Mouse (Mus musculus): ENCODE results near the gene Ntn4.

Gene Ntn4

DNA sequence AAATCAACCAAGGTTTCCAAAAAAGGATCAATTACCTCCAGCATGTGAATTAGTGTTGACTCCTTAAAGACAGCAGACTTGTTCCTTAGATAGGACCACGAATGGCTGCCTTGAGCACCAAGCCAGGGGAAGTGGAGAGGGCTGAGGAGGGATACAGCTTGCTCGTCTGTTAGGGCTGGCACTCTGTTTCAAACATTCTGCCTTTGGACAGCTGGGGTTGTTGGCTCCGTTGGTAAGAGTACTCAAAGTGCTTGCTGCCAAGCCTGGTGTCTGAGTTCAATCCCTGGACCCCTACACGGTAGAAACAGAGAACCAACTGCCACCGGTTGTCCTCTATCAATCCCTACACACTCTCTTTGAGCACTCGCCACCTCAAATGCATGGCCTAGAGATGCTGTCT, 90.0 kb downstream of the Ntn4 start:
- DNase-seq (ENCODE audit: low read depth, low spot score) = no peak

DNA sequence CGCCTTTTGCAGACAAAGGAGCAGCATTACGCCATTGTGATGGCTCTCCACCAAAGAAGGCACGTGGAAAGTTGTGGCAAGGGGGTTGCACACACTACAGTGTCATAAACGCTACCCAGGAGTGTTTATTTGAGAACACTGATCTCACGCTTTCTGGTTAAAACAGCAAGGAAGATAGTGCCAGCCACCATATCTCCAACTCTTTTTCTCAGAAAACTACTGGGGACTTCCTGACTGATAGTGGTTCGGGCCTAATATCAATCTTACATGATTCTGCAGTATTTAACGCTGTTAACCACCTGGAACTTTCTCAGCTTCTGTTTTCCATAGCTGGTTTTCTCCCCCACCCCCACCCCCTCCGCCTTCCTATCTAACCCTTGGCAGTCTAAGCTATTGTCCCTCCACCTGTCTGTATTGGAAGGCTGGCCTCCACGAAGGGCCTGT, 90.8 kb downstream of the Ntn4 start:
- DNase-seq (ENCODE audit: low read depth, low spot score) = no peak

DNA sequence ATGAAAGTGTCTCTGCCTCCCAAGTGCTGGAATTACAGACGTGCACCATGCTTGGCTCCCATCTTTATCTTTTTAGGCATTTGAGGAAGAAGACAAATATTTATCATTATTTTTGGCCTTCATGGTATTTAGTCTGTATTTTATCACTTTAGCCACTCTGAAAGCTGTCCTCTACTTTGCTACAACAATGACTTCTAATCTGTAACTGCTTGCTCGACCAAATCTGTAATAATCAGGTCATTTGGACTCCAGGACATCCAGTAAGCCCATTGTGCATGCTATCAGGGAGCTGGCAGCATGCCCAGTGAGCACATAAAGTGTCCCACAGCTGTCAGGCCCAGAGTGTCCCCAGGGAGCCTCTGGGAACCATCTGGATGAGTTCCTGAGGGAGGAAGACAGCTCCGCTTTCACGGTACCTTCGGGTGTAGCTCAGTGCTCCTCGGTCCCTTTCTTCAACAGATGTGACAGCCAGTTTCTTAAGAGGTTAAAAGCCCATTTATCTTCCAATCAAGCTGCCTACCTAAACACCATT, 95.7 kb downstream of the Ntn4 start:
- peak; percentile 48 for DNase-seq (ENCODE audit: low read depth, low spot score)

DNA sequence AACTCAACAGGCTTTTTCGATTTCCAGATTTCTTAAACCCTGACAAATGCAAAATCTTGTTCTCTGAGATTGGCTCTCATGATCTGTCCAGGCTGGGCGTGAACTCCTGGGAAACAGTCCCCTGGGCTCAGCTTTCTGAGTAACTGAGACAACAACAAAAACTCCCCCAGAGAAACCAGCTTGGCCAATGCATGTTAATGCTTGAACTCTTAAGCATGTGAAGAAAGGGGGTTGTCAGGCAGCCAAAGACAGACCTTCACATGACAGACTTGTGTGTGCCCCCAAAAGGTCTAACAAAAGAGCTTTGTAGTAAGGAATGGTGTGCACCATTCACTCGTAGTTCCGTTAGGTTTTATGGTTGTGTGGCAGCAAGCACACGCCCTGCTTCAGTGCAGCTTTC, 96.6 kb downstream of the Ntn4 start:
- DNase-seq (ENCODE audit: low read depth, low spot score) = no peak

DNA sequence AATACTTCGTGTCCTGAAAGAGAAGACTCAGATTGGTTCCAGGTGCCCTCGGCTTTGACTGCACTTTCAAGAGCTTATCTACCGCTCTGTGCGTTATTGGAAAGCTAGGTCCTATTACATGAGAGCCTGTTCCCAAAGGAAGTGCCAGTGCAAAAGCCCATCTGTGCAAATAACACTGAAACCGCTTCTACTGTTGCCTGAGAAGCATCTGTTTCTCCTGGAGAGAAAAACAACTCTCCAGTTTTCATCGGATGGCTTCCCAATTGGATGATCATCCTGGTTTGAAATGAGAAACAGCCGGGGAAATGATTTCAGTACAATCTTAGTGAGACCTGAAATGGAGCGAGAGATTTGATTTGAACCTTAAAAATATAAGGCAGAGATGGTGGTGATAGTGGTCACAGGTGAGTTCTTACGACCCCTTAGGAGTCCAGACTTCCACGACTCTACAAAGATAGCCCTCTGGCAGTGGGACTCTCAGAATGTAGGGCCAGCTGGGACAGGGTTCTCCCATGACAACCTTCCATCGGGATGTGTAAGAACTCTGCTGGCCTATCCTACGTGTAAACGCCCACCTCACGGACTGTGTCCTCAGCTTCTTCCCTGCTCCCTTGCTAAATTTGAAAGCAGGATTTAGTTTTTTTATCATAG, 101.1 kb downstream of the Ntn4 start:
- no peak for DNase-seq (ENCODE audit: low read depth, low spot score)

DNA sequence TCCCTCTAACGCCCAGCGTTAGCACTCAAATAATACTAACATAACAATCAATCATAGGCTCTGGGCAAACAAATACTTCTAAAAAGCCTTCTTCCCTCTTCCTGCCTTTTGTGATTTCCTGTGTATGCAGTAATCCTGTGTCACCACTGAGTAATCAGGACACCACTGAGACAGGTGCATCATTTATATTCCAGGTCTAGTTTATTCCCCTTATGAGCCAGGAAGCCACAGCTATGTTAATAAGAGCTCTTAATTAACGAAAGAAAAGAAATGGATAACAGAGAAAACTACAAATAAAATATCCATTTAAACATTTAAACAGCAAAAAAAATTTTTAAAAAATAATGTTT, 101.6 kb downstream of the Ntn4 start:
- DNase-seq (ENCODE audit: low read depth, low spot score) = no peak

DNA sequence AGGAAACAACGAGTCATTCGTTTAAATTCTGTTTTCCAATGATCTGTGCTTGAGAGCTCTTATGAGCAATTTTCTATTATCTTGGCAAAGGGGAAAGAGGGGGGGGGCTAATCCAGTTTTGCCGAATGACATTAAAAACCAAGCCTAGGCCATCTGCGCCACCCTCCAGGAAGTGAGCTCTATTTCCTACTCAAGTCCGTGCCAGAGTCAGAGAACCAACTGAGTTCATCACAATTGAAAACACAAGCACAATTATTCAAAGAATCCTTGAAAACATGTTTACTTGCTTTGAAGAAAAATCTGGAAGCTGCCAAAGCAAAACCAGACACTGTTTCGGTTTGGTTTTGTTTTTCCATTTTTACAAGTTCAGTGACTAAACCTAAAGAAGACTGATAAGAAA, 102.1 kb downstream of the Ntn4 start:
- DNase-seq (ENCODE audit: low read depth, low spot score) = no peak

DNA sequence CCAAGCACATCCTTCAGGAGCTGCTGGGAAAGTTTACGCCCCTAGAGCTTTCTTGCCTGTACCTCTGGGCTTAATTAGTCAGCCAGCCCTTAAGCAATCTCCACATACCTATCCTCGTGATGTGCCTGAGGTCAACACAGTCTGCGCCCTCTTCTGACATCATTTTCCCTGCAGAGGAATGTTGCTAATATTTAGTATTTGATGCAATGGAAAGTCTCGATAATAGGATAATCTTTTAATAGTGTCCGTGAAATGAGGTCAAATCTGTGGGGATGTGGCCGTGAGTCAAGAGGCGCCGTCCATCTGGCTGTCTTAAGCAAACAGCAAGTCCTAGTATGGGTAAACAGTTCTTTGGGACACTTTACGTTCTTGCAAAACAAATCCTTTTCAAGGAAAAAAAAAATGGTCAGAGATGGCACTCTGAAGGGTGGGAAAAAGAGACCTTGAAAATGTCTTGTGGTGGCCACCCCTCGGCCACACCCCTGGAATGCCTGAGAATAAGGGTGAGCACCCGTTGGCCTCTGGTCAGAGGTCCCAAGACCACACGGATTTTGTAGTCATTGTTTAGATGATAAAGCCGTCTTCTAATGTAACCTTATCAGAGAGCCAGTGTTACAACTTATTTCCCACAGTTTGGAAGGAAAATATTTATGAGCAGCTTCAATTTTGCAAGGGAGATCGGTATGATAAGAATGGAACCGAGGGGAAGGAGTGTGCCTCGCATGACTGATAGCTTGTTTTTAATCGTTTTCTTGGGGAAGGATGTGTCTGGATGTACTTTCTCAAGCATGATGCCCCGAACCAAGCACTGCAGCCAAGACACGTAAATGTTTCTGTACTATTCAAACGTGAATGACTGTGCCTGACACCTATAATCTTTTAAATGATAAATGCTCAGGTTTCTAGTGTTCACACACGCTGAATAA, 109.0 kb downstream of the Ntn4 start:
- no peak for DNase-seq (ENCODE audit: low read depth, low spot score)

DNA sequence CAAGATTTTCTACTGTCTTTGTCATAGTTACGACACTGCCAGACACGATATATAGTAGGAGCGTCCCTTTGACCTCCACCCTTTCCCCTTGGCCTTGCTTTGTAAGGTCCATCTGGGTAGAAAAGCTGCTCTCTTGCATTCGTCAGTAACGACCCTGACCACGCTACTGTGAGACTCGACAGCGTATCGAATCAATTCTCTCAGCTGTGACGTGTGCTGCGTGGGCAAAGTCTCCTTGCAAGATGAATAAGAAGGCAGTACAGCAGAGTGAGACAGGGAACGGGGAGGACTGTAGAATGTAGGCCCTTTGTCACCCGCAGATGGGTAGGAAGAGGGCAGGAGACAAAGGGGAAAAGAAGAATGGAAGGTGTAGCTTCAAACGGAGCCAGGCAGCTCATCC, 110.8 kb downstream of the Ntn4 start:
- DNase-seq (ENCODE audit: low read depth, low spot score) = no peak

DNA sequence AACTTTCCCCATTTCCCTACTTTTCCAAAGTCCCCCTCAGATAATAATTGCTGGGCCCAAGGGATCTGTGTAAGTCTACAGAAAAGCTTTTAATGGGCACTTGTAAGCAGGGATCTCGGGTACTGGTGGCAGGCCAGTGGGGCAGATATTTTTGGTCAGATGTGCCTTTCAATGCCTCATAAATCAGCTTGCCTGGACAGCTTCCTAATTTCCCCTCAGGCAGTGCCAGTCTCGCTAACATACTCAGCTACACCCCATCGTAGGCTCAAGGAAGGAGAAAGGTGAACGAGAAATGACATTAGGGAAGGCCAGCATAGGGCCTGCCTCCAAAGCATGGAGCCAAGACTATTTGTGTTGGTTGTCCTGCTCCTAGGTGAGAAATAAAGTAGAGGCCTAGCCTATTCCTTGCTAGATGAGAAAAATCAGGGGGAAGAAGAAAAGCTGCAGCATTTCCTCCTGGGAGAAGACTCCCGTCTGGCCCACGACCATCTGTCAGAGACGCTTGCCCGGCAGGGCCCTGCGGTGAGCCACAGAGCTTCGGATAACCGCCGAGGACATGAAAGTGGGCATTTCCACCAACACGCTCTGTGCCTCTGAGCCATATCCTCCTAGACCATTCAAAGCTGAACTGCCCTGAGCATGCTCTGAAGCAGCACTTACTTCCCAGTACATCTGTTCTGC, 113.4 kb downstream of the Ntn4 start:
- no peak for DNase-seq (ENCODE audit: low read depth, low spot score)

DNA sequence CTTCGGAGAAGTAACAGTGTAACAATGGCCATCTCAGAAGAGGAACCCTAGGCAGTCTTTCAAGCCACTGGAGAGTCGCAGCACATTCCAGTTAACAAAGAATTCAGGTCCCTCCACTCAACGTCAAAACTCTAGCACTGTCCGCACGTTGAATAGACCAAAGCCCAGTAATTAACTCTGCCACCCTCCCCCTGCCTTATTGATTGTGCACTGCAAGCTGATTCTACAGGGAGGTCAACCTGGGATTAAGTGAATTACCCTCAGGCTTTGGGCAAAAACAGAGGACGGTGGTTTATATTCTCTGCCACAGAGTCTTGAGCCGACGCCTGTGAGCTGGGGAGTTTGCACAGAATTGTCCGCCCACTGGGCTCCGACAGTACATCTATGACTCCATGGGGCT, 115.7 kb downstream of the Ntn4 start:
- no peak for DNase-seq (ENCODE audit: low read depth, low spot score)

DNA sequence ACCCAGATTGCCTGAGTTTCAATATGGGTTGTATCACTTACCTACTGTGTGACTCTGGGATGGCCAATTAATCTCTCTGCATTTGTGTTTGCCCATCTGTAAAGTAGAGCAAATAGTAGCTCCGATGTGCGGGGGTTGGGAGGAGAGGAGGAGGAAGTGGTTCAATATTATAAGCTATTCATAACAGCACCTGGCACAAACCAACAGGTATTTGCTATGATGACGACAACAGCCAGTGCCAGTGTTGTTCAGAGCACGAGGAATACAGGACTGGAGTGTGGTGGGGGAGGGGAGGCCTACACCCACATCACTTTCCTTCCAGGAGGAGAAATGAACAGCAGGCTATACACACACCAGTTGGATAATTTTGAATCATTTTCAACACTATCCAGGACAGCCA, 119.2 kb downstream of the Ntn4 start:
- no peak for DNase-seq (ENCODE audit: low read depth, low spot score)

DNA sequence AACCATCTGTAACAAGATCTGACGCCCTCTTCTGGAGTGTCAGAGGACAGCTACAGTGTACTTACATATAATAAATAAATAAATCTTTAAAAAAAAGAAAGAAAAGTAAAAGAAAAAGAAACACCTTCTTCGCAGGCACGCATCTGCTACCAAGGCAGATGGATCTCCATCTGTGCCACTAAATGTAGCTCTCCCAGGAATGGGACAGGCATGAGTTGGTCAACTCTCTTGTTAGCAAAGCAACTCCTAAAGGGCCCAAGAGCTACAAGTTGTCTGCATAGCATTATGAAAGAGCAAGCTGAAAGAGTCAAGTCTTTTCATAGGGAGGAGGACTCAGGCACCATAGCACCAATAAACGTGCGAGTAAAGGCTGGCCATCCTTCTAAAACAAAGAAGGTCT, 119.9 kb downstream of the Ntn4 start:
- no peak for DNase-seq (ENCODE audit: low read depth, low spot score)

DNA sequence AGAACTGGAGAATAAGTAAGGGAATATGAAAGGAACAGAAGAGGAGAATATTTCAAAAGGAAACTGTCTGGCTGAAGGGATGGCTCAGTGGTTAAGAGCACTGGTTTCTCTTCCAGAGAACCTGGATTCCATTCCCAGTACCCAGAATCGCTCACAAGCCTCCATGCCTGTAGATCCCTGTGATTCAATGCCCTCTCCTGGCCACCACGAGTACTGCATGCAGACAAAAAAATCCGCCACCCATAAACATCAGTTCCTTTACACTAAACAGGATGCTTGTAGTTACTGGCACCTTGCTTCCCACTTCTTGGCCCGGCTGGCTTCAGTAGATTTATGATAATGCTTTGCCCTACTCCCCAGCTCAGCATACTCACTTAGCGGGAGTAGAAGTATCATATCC, 122.6 kb downstream of the Ntn4 start:
- DNase-seq (ENCODE audit: low read depth, low spot score) = no peak

DNA sequence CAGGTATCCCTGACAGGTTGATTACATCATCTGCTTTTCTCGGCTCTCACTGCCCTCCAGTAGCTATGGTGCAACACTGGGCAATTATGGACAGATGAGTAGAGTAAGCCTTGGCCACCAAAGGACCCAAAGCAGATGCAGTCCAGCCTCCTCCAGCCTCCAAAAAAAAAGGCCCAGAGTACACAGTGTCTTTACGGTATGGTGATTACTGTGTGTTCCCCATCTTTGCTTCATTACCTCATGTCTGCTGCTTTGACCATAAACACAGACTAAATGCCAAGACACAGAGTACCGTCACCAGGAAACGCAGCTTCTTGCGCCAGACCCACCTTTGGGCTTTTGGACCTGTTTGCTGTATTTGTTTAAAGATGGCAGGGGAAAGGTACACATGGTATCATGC, 125.7 kb downstream of the Ntn4 start:
- DNase-seq (ENCODE audit: low read depth, low spot score) = no peak

DNA sequence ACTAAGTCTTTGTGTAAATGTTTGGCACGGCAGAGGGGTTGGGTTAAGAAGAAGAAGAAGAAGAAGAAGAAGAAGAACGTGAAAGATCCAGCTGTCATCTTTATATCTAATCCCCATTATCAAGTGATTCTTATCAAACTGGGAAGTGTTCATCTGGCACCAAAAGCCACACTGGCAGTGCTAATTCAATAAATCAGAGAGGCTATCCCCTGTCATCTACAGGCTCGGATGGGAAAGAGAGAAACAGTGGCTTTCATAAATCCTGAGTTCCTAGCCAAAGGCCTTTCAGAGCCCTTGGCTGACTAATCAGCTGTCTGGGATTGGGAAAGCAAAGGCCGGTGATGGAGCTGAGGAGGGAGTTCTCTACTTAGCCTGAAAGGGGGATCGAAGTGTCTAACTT, 126.8 kb downstream of the Ntn4 start:
- no peak for DNase-seq (ENCODE audit: low read depth, low spot score)

DNA sequence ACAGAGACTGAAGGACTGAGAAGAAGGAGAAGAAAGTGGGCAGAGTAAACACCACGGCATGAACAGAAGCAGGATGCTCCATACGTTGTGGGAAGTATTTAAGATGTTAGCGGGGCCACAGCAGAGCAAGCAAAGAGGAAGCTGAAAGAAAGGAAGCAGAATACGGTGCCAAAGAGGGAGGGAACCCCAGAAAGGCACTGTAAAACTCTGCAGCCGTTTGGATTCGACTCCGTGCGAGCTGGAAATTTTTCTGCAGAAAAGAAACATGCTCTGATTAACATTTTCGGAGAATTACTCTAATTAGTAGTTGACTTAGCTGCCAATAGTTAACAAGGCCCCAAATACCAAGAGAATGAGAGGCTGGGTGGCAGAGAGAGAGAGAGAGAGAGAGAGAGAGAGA, 127.7 kb downstream of the Ntn4 start:
- DNase-seq (ENCODE audit: low read depth, low spot score) = no peak

DNA sequence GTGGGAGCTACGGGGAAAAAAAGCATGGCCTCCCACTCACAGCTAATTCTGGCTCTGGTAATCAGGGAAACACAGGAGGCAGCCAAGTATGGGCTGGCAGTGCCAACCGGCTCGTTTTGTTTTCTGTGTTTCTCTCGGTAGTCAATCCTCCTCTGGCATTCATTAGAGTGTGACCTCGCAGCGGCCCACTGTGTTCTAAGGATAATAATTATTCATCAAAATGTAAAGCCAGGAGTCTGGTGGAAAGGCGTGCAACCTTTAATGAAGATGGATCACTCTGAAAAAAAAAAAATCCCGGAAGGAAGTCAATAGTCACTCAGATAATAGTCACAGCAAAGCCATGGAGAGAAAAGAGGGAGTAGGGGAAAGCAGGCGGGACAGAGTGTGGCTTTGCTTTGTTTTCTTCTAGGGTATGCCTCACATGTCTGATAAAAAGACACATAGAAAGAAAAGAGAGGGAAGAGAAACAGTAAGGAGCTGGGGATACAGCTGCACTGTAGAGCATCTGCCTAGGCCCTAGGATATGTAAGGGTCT, 131.5 kb downstream of the Ntn4 start:
- no peak for DNase-seq (ENCODE audit: low read depth, low spot score)

DNA sequence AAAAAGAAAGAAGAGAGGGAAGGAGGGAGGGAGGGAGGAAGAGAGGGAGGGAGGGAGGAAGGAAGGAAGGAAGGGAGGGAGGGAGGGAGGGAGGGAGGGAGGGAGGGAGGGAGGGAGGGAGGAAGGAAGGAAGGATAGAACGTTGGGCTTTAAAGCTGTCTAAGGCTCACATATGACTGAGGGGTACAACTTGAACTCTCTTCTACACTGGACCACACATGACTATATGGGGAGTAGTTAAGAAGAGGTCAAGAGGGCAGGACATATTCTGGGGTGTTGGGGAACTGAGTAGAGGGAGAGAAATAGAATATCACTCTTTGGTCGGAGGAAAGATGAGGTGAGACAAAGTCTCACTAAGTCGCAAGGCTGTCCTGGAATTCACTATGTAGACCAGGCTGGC, 132.0 kb downstream of the Ntn4 start:
- no peak for DNase-seq (ENCODE audit: low read depth, low spot score)

DNA sequence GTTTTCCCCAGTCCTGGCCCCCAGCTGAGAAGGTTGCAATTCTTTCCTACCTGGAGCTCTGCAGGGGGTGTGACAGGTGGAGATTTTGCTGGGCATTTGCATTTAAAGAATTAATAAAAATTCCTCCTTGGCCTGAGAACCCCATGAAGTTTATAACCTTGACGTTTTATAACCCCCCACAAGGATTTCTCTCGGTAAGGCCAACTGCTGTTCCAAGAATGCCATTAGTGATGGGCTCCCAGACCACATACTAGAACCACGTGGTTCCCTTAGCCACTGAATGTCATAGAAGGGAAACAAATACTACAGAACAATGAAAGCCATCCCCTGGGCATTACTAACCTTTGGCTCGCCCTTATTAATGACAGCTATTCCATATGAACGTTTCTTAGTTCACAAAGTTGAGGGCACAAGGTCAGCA, 136.3 kb downstream of the Ntn4 start:
- DNase-seq (ENCODE audit: low read depth, low spot score) = no peak

DNA sequence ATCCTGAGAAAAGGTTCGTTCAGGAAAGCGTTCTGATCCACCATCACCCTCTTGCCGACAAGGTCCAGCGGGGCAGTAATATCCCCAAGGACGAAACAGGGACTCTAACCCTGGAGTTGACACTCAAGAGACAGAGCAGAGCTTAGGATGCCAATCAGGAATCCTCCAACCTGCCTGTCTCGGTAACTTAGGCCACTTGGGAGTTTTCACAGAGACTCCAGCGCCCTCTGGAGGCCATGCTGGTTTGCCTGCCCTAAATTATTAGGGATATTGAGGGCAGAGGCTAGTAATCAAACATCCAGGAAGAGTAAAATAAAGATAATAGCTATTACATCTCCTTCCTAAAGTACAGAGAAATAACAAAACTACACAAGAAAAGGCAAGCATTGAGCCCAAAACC, 136.9 kb downstream of the Ntn4 start:
- DNase-seq (ENCODE audit: low read depth, low spot score) = no peak
